Mouse (Mus musculus) erythroblast, embryonic 14.5 days (primary cell): ENCODE data around the gene Lysmd2. TPM values are rescaled to one million over a fixed set of nuclear protein-coding genes. Genes with fewer than 3 reads are reported as not detected.

Experiments used
- H3K27me3 ChIP-seq: 2 replicates; pipeline ENCODE4 v1.6.1; 2012; ENCODE audit warnings: inconsistent platforms; ENCODE audit not compliant: control insufficient read depth
- H3K36me3 ChIP-seq: 2 replicates; pipeline ENCODE4 v1.6.1; 2012; ENCODE audit warnings: mild to moderate bottlenecking, inconsistent platforms; ENCODE audit not compliant: control insufficient read depth
- H3K4me1 ChIP-seq: 2 replicates; pipeline ENCODE4 v1.6.1; 2012; ENCODE audit warnings: inconsistent platforms; ENCODE audit not compliant: control insufficient read depth
- H3K4me3 ChIP-seq: replicated peaks from 2 replicates; pipeline ENCODE3; 2012; ENCODE audit warnings: moderate library complexity, mild to moderate bottlenecking, inconsistent platforms
- H3K9me3 ChIP-seq: 2 replicates; pipeline ENCODE4 v1.6.1; 2012; ENCODE audit warnings: low read length, inconsistent platforms, mixed read lengths; ENCODE audit not compliant: control insufficient read depth
- GATA1 ChIP-seq: IDR thresholded peaks from 2 replicates; pipeline ENCODE4 v1.6.1; 2012; ENCODE audit warnings: low read length, inconsistent platforms, mixed read lengths
- TAL1 ChIP-seq: IDR thresholded peaks from 3 replicates; pipeline ENCODE4 v1.6.1; 2012; ENCODE audit warnings: low read length, inconsistent platforms, mixed read lengths
- polyA plus RNA-seq: library from polyadenylated mRNA; stranded (reverse); fragments of >175 nt; gene quantifications from 2 replicates; pipeline ENCODE4 v1.2.3, GENCODE M21; 2012

Lysmd2 gene
- polyA plus RNA-seq, 1 experiment: not detected

DNA sequence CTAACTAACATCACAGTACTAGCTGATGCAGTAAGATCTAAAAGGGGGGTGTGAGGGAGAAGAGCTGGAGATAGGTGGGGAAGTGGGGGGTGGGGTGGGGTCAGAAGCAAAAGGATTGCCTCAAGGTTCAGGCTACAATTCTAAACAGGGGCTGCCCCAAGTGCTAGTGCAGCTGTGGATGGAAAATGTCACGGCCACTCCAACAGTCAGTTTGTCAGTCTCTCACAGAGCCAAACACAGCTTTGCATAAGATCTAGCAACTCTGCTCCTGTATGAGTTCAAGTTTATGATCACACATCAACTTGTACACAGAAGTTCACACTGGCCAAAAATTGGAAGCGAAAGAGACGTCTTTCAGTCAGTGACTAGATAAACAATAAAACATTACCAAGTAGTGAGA lies 4.1 kb upstream of the Lysmd2 start:
- TF ChIP-seq TAL1 (no peak), GATA1 (no peak)
- Histone ChIP-seq H3K4me1 (peaks cover 3% of the 10 kb centered on the region), H3K36me3 (no peaks in the 10 kb centered on the region), H3K9me3 (no peaks in the 10 kb centered on the region; the same call in 1 of the 2 replicates), H3K4me3 (no peak overlapping the region), H3K27me3 (peaks cover 17% of the 10 kb centered on the region)

DNA sequence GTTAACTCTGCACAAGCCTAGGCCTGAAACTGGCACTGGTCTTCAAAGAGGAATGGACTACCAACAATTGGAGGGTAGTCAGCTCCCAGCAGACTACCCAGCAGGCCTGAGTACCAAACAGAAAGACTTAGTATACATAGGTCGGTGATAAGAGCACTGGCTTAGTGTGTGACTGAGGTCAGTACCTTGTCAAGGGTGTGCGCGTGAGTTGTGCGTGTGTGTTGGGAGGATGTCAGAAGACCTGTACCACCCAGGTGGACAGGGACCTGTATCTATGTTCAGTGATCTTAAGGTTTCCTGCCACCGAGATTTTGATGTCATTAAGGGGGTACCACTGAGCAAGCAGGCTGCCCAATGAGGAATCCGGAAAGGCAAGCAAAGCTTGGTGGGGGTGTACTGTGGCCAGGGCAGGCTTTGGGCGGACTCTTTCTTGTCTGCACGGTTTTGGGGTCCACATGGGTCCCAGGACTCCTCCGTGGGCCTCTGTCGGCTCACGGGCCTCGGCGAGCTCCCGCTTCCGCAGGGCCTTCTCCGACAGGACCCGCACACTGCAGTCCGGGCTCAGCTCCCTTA lies 472 bp upstream of the Lysmd2 start:
- Histone ChIP-seq H3K36me3 (no peaks in the 10 kb centered on the region), H3K4me3 (peak overlapping the region; percentile 55), H3K27me3 (peaks cover 20% of the 10 kb centered on the region), H3K9me3 (no peaks in the 10 kb centered on the region; the same call in 1 of the 2 replicates), H3K4me1 (peaks cover 3% of the 10 kb centered on the region)
- TF ChIP-seq TAL1 (no peak), GATA1 (no peak)

DNA sequence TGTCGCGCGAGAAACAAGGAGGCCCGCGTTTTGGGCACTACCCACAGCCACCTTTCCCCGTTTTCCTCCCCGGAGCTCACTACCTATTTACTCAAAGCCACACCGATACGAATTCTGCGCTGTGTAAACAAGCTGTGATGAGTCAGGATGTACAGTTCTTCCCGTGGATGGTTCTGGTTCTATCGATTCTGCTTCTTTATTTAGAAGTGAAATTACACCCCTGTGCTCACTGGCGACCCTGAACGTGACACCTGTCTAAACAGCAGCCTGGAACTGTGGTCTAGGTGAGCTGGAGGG lies 715 bp downstream of the Lysmd2 start:
- H3K36me3 ChIP-seq: no peaks in the 10 kb centered on the region
- no peak for TF ChIP-seq GATA1
- TF ChIP-seq TAL1: no peak
- H3K4me3 ChIP-seq: peak overlapping the region; percentile 55

DNA sequence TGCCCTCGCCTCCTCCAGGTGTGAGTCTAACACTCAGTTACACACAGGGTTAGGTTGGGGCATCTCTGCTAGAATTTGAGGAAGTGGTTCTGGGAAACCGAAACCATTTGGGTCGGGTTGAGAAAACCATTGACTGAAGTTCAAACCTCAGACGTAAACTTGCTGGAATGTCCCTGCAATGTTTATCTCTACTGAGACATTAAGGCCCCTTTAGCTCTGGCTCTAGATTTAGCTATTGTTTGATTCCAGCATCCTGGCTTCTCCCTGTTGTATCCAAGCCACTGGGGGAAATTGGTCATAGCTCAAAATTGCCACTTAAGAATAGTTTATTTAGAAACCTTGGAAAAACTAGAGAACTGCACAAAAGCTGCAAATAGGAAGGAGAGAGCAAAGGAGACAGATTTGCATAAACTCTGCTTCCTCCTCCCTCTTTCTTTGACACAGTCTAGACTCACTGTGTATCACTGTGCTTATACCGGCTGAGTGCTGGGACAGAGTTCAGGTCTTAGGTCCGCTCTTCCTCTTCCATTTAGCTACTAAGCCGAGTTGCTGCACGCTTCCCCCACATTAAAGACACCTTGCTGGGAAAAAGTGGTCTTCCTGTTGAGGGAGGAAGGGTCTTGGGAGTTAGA lies 5.4 kb downstream of the Lysmd2 start:
- peaks cover 8% of the 10 kb centered on the region for H3K27me3 ChIP-seq
- no peaks in the 10 kb centered on the region for H3K36me3 ChIP-seq
- no peak for TF ChIP-seq TAL1
- no peak for TF ChIP-seq GATA1
- H3K4me1 ChIP-seq: no peaks in the 10 kb centered on the region
- H3K4me3 ChIP-seq: no peak overlapping the region
- H3K9me3 ChIP-seq: no peaks in the 10 kb centered on the region

More for the DNA sequence above, 715 bp downstream of the Lysmd2 start:
- Histone ChIP-seq H3K9me3 (no peaks in the 10 kb centered on the region), H3K4me1 (peaks cover 3% of the 10 kb centered on the region), H3K27me3 (peaks cover 20% of the 10 kb centered on the region)

DNA sequence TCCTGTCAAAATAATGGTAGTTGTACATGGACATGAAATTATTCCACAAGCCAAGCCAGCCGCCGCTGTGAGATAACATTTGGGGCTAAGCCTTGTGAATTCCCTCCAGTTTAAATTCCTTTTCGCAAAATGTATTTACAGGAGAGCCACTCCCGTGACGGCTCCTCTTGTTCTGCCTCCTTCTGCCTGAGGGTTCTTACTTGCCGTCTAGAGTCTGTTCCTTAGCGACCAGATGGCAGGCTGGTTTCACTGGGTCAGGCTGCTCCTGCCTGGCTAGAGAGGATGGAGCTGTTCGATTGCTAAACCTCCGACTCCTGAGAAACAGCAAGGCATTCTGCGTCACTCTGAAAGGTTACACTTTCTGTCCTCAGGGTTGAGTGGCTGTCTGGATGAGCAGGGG lies 6.6 kb downstream of the Lysmd2 start:
- H3K27me3 ChIP-seq: no peaks in the 10 kb centered on the region
- H3K9me3 ChIP-seq: no peaks in the 10 kb centered on the region
- no peaks in the 10 kb centered on the region for H3K36me3 ChIP-seq
- H3K4me3 ChIP-seq: no peak overlapping the region
- no peaks in the 10 kb centered on the region for H3K4me1 ChIP-seq
- TF ChIP-seq TAL1 (no peak), GATA1 (no peak)

DNA sequence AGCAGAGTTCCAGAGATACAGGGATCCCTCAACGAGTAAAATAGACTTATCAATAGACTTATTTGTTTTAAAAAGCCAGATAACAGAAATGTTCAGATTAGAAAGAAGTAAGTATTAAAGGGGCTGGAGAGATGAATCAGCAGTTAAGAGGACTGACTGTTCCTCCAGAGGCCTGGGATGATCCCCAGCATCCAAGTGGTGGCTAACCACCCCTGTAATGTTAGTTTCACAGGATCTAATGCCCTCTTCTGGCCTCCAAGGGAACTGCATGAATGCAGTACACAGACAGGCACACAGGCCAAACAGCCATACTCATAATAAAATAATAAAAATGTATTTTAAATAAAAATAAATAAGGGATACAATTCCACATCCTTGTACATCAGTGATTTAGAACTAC lies 7.4 kb downstream of the Lysmd2 start:
- TF ChIP-seq GATA1 (no peak), TAL1 (no peak)
- Histone ChIP-seq H3K4me3 (no peak overlapping the region), H3K27me3 (no peaks in the 10 kb centered on the region), H3K4me1 (no peaks in the 10 kb centered on the region), H3K9me3 (no peaks in the 10 kb centered on the region), H3K36me3 (no peaks in the 10 kb centered on the region)

DNA sequence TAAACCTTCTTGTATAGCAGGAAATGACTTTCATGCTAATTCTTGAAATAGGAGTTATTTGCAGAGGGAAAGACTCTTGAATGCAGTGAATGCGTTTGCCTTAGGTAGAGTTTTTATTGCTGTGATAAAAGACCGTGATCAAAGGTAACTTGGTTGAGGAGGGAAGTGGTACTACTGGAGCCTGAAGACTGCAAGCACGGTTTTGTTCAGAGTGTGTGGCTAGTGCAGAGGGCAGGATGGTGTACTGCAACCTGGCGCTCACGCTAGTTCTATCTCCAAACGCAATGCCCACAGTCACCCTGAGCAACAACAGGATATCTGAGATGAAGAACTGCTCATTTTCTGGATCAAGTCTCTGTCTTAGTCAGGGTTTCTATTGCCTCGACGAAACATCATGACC lies 8.1 kb downstream of the Lysmd2 start:
- H3K4me1 ChIP-seq: no peaks in the 10 kb centered on the region
- no peaks in the 10 kb centered on the region for H3K9me3 ChIP-seq
- H3K36me3 ChIP-seq: no peaks in the 10 kb centered on the region
- H3K4me3 ChIP-seq: no peak overlapping the region
- H3K27me3 ChIP-seq: no peaks in the 10 kb centered on the region
- TF ChIP-seq TAL1 (no peak), GATA1 (no peak)

DNA sequence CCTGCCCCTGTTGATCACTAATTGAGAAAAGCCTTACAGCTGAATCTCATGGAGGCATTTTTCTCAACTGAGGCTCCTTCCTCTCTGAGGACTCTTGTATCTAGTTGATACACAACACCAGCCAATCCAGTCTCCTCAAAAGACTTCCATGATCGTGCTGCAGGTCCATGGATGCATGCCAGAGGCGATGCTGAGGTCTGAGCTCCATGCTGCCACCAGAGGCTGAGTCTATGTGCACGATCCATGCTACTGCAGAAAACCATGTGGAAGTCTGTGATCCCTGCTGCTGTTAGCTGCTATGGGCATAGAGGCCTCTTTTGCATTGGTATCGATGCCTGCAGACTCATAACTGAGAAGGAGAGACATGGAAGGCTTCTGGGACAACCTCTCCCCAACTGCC lies 8.7 kb downstream of the Lysmd2 start:
- Histone ChIP-seq H3K36me3 (no peaks in the 10 kb centered on the region), H3K4me3 (no peak overlapping the region), H3K27me3 (no peaks in the 10 kb centered on the region), H3K9me3 (no peaks in the 10 kb centered on the region), H3K4me1 (no peaks in the 10 kb centered on the region)
- no peak for TF ChIP-seq TAL1
- no peak for TF ChIP-seq GATA1

DNA sequence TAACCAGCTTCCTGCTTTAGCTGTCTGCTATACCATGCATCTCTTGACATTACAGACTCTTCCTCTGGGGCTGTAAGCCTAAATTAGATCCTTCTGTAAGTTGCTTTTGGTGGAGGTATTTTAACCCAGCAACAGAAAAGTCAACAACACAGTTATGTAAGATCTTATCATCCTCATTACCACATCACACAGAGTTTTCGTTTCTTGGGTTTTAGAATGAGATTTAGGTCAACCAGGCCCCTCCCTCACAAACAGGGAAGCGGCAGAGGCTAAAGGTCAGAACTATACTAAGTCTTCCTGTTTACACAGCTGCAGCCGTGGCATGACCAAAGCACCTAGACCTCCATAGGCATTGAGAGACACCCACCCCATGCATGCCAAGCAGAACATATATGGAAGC lies 19.9 kb downstream of the Lysmd2 start:
- TF ChIP-seq TAL1: no peak
- TF ChIP-seq GATA1: no peak
- no peaks in the 10 kb centered on the region for H3K27me3 ChIP-seq
- H3K9me3 ChIP-seq: peaks cover 13% of the 10 kb centered on the region
- no peaks in the 10 kb centered on the region for H3K4me1 ChIP-seq
- H3K4me3 ChIP-seq: no peak overlapping the region
- H3K36me3 ChIP-seq: no peaks in the 10 kb centered on the region
